Mouse (Mus musculus) layer of hippocampus, adult 9-10 months (tissue): ENCODE measurements at regions not wholly inside any gene's neighbourhood (a gene's known extent, or its start where the extent isn't known, plus 50 kb on each side); places are given as distances from the start of the nearest gene placed in this dataset.

ENCODE experiments used
- DNase-seq: peaks from one replicate; pipeline ENCODE4 v3.0.0; 2022; ENCODE audit warnings: low spot score

GRCm38 (mm10) chr14:105056171-105056570 is 121.0 kb downstream of the Rbm26 start:
- no peak for DNase-seq

- no peak for DNase-seq
These were observed 138.3 kb downstream of the Rbm26 start for GRCm38 (mm10) chr14:105038798-105039197.

- DNase-seq: no peak
These were observed 142.3 kb downstream of the Rbm26 start for GRCm38 (mm10) chr14:105034712-105035377.

- no peak for DNase-seq
These were observed 157.2 kb downstream of the Rbm26 start for GRCm38 (mm10) chr14:105019971-105020370.

- no peak for DNase-seq
These were observed 160.9 kb downstream of the Rbm26 start for GRCm38 (mm10) chr14:105016089-105016846.

GRCm38 (mm10) chr14:105015278-105015677 is 161.8 kb downstream of the Rbm26 start:
- DNase-seq: no peak

- DNase-seq: no peak
These were observed 166.4 kb downstream of the Rbm26 start for GRCm38 (mm10) chr14:105010742-105011141.

GRCm38 (mm10) chr14:105008331-105008730 is 168.8 kb downstream of the Rbm26 start:
- DNase-seq: no peak

- DNase-seq: no peak
These were observed 183.1 kb downstream of the Rbm26 start for GRCm38 (mm10) chr14:104994066-104994465.

GRCm38 (mm10) chr14:104966046-104966445 is 211.1 kb downstream of the Rbm26 start:
- no peak for DNase-seq

- no peak for DNase-seq
These were observed 233.7 kb downstream of the Rbm26 start for GRCm38 (mm10) chr14:104943450-104943849.

GRCm38 (mm10) chr14:104939961-104940360 is 237.2 kb downstream of the Rbm26 start:
- DNase-seq: no peak

- no peak for DNase-seq
These were observed 239.9 kb downstream of the Rbm26 start for GRCm38 (mm10) chr14:104937083-104937864.

- no peak for DNase-seq
These were observed 241.2 kb downstream of the Rbm26 start for GRCm38 (mm10) chr14:104935956-104936355.

- DNase-seq: no peak
These were observed 271.4 kb downstream of the Rbm26 start for GRCm38 (mm10) chr14:104905706-104906105.

- DNase-seq: no peak
These were observed 274.8 kb downstream of the Rbm26 start for GRCm38 (mm10) chr14:104902120-104903027.

- no peak for DNase-seq
These were observed 276.1 kb downstream of the Rbm26 start for GRCm38 (mm10) chr14:104901072-104901471.

GRCm38 (mm10) chr14:104871203-104871602 is 305.9 kb downstream of the Rbm26 start:
- DNase-seq: no peak

- no peak for DNase-seq
These were observed 309.6 kb downstream of the Rbm26 start for GRCm38 (mm10) chr14:104867540-104867939.

GRCm38 (mm10) chr14:104863881-104864280 is 313.2 kb downstream of the Rbm26 start:
- no peak for DNase-seq

GRCm38 (mm10) chr14:104855913-104856312 is 321.2 kb downstream of the Rbm26 start:
- no peak for DNase-seq

GRCm38 (mm10) chr14:104849274-104849673 is 326.8 kb upstream of the Rnf219 start:
- DNase-seq: no peak
